Mouse (Mus musculus) stomach, embryonic 14.5 days (tissue): Measurements from ENCODE around the gene Ttc23. TPM values are rescaled to one million over a fixed set of nuclear protein-coding genes. Genes with fewer than 3 reads are reported as not detected.

Source experiments
- ATAC-seq: fragments of 200-750 bp; cut with Nextera tagmentation; 2 replicates; pipeline ENCODE4 v1.8.0; 2017; ENCODE audit warnings: low read depth, moderate TSS enrichment; ENCODE audit not compliant: insufficient number of reproducible peaks, insufficient read depth, low FRiP score
- H3K27ac ChIP-seq: fragments of 300-500 bp; sonication (generic); 2 replicates; pipeline ENCODE4 v1.5.1; 2014; ENCODE audit warnings: mild to moderate bottlenecking, low read length, moderate library complexity, mixed read lengths
- H3K27me3 ChIP-seq: fragments of 300-500 bp; sonication (generic); 2 replicates; pipeline ENCODE4 v1.6.1; 2014; ENCODE audit warnings: low read length, control low read depth, mixed read lengths; ENCODE audit not compliant: control insufficient read depth, insufficient read depth
- H3K36me3 ChIP-seq: fragments of 300-500 bp; sonication (generic); 2 replicates; pipeline ENCODE4 v1.6.1; 2014; ENCODE audit warnings: mild to moderate bottlenecking, control low read depth, low read length, moderate library complexity, mixed read lengths; ENCODE audit not compliant: control insufficient read depth, insufficient read depth
- H3K4me1 ChIP-seq: fragments of 300-500 bp; sonication (generic); 2 replicates; pipeline ENCODE4 v1.6.1; 2014; ENCODE audit warnings: low read length, control low read depth, mixed read lengths; ENCODE audit not compliant: control insufficient read depth, insufficient read depth
- H3K4me2 ChIP-seq: fragments of 300-500 bp; sonication (generic); replicated peaks from 2 replicates; pipeline ENCODE4 v1.6.1; 2014; ENCODE audit warnings: low read depth, low read length, control low read depth
- H3K4me3 ChIP-seq: fragments of 300-500 bp; sonication (generic); 2 replicates; pipeline ENCODE4 v1.5.1; 2014; ENCODE audit warnings: low read depth, low read length, control low read depth
- H3K9ac ChIP-seq: fragments of 300-500 bp; sonication (generic); replicated peaks from 2 replicates; pipeline ENCODE4 v1.6.1; 2014; ENCODE audit warnings: low read depth, mild to moderate bottlenecking, control low read depth, low read length, moderate library complexity, mixed read lengths
- H3K9me3 ChIP-seq: fragments of 300-500 bp; sonication (generic); 2 replicates; pipeline ENCODE4 v1.6.1; 2016; ENCODE audit warnings: low read depth, low read length, control low read depth; ENCODE audit not compliant: control insufficient read depth
- WGBS: fragments of 180-500 bp; shearing (Covaris S2); extraction: QIAGEN DNeasy Blood & Tissue Kit; methylation state at CpG from one replicate; pipeline ENCODE4 v1.1.7; 2014; 5-methylcytosine and 5-hydroxymethylcytosine counted together
- polyA plus RNA-seq: library from polyadenylated mRNA; unstranded; fragments of >200 nt; fragmentation: Nextera tagmentation; extraction: Ambion mirVana; gene quantifications from 2 replicates; pipeline ENCODE4 v1.2.1, GENCODE M21; 2014

Ttc23 gene
- polyA plus RNA-seq, 1 experiment from 2014 or later = 38.6 TPM

GRCm38 (mm10) chr7:67692141-67692540 lies 44.9 kb downstream of the Ttc23 start:
- Histone ChIP-seq H3K4me1 (no peaks in the 10 kb centered on the region), H3K27me3 (no peaks in the 10 kb centered on the region), H3K4me2 (no peak overlapping the region), H3K9me3 (no peaks in the 10 kb centered on the region), H3K36me3 (no peaks in the 10 kb centered on the region; the same call in 1 of the 2 replicates), H3K4me3 (no peak overlapping the region), H3K27ac (no peak overlapping the region), H3K9ac (no peak overlapping the region)
- 58% methylated on average over 3 of the region's 3 CpGs for WGBS
- ATAC-seq = no peak

GRCm38 (mm10) chr7:67692791-67693538 lies 45.8 kb downstream of the Ttc23 start:
- no peaks in the 10 kb centered on the region for H3K9me3 ChIP-seq
- no peaks in the 10 kb centered on the region; the same call in 1 of the 2 replicates for H3K36me3 ChIP-seq
- no peaks in the 10 kb centered on the region for H3K27me3 ChIP-seq
- H3K4me1 ChIP-seq = no peaks in the 10 kb centered on the region
- no peak overlapping the region for H3K9ac ChIP-seq
- no peak overlapping the region for H3K4me2 ChIP-seq
- WGBS = 92% methylated on average over 23 of the region's 23 CpGs
- H3K4me3 ChIP-seq = no peak overlapping the region
- no peak overlapping the region for H3K27ac ChIP-seq
- no peak for ATAC-seq

GRCm38 (mm10) chr7:67695906-67696305 lies 48.7 kb downstream of the Ttc23 start:
- Histone ChIP-seq H3K36me3 (no peaks in the 10 kb centered on the region; the same call in 1 of the 2 replicates), H3K27me3 (no peaks in the 10 kb centered on the region), H3K4me3 (no peak overlapping the region), H3K27ac (no peak overlapping the region), H3K4me1 (no peaks in the 10 kb centered on the region), H3K4me2 (no peak overlapping the region), H3K9me3 (no peaks in the 10 kb centered on the region), H3K9ac (no peak overlapping the region)
- WGBS = 76% methylated on average over 7 of the region's 7 CpGs
- no peak for ATAC-seq

GRCm38 (mm10) chr7:67697892-67698630 lies 50.9 kb downstream of the Ttc23 start:
- H3K9me3 ChIP-seq = no peaks in the 10 kb centered on the region
- H3K4me1 ChIP-seq = no peaks in the 10 kb centered on the region
- H3K4me3 ChIP-seq = no peak overlapping the region
- H3K27me3 ChIP-seq = no peaks in the 10 kb centered on the region
- no peak overlapping the region for H3K27ac ChIP-seq
- H3K9ac ChIP-seq = no peak overlapping the region
- H3K4me2 ChIP-seq = no peak overlapping the region
- H3K36me3 ChIP-seq = no peaks in the 10 kb centered on the region; the same call in 1 of the 2 replicates
- WGBS = 86% methylated on average over 28 of the region's 28 CpGs
- no peak for ATAC-seq

GRCm38 (mm10) chr7:67699301-67699700 lies 52.1 kb downstream of the Ttc23 start:
- WGBS = 90% methylated on average over 4 of the region's 4 CpGs
- Histone ChIP-seq H3K36me3 (no peaks in the 10 kb centered on the region; the same call in 1 of the 2 replicates), H3K4me1 (no peaks in the 10 kb centered on the region), H3K27me3 (no peaks in the 10 kb centered on the region), H3K4me2 (no peak overlapping the region), H3K9ac (no peak overlapping the region), H3K27ac (no peak overlapping the region), H3K4me3 (no peak overlapping the region), H3K9me3 (no peaks in the 10 kb centered on the region)
- no peak for ATAC-seq

- H3K27me3 ChIP-seq = no peaks in the 10 kb centered on the region
- H3K4me2 ChIP-seq = no peak overlapping the region
- no peak overlapping the region for H3K4me3 ChIP-seq
- H3K9me3 ChIP-seq = no peaks in the 10 kb centered on the region
- ATAC-seq = peak; percentile 43; the same call in 1 of the 2 replicates
- no peak overlapping the region for H3K9ac ChIP-seq
- no peaks in the 10 kb centered on the region; the same call in 1 of the 2 replicates for H3K36me3 ChIP-seq
- peak overlapping the region; percentile 55; the same call in 1 of the 2 replicates for H3K27ac ChIP-seq
- no peaks in the 10 kb centered on the region for H3K4me1 ChIP-seq
These were observed 53.6 kb downstream of the Ttc23 start for GRCm38 (mm10) chr7:67700846-67701245.

GRCm38 (mm10) chr7:67701252-67701914 lies 54.2 kb downstream of the Ttc23 start:
- H3K27ac ChIP-seq = peak overlapping the region; percentile 55; the same call in 1 of the 2 replicates
- ATAC-seq = no peak

GRCm38 (mm10) chr7:67708160-67708559 lies 61.0 kb downstream of the Ttc23 start:
- H3K27ac ChIP-seq = no peak overlapping the region
- no peak overlapping the region for H3K9ac ChIP-seq
- peaks cover 14% of the 10 kb centered on the region; the same call in 1 of the 2 replicates for H3K36me3 ChIP-seq
- no peaks in the 10 kb centered on the region for H3K27me3 ChIP-seq
- no peak overlapping the region for H3K4me2 ChIP-seq
- no peaks in the 10 kb centered on the region for H3K4me1 ChIP-seq
- WGBS = 87% methylated on average over 6 of the region's 6 CpGs
- ATAC-seq = no peak
- H3K9me3 ChIP-seq = no peaks in the 10 kb centered on the region; the same call in 1 of the 2 replicates
- H3K4me3 ChIP-seq = no peak overlapping the region

More at GRCm38 (mm10) chr7:67701252-67701914, 54.2 kb downstream of the Ttc23 start:
- H3K27me3 ChIP-seq = no peaks in the 10 kb centered on the region
- H3K4me3 ChIP-seq = no peak overlapping the region
- no peaks in the 10 kb centered on the region; the same call in 1 of the 2 replicates for H3K36me3 ChIP-seq
- no peaks in the 10 kb centered on the region for H3K9me3 ChIP-seq
- H3K4me1 ChIP-seq = no peaks in the 10 kb centered on the region
- H3K9ac ChIP-seq = no peak overlapping the region
- no peak overlapping the region for H3K4me2 ChIP-seq
- 58% methylated on average over 17 of the region's 17 CpGs for WGBS
